Mouse (Mus musculus): ENCODE results near the gene H2al1j. TPM values are rescaled to one million over a fixed set of nuclear protein-coding genes. Genes with fewer than 3 reads are reported as not detected.
A peak's percentile ranks its signal among the peaks of the same experiment; 100 is the strongest.

H2al1j gene
- polyA plus RNA-seq, 1 experiment from 2014 or later = not detected

DNA sequence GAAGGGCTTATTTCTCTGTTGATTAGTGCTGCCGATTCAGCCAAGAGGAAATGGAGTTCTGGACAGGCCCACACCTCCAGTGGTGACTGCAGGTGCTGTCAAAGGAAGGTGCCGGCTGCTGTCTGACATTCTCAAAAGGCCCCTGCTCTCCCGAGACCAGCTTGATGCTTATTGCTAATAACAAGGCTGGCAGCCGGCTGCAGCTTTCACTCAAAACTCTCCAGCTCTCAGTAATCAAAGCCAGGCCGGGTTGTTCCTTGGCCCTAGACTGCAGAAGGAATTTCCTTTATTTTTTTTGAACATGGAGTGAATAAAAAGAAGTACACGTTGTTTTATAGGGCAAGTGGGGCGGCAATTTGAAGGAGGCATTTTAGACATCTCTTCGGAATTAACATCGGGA, 18.1 kb downstream of the H2al1j start:
- no peak overlapping the region for H3K9ac ChIP-seq (replicated peaks)
- 65% methylated on average over 9 of the region's 9 CpGs for WGBS
- H3K27ac ChIP-seq = no peak overlapping the region

DNA sequence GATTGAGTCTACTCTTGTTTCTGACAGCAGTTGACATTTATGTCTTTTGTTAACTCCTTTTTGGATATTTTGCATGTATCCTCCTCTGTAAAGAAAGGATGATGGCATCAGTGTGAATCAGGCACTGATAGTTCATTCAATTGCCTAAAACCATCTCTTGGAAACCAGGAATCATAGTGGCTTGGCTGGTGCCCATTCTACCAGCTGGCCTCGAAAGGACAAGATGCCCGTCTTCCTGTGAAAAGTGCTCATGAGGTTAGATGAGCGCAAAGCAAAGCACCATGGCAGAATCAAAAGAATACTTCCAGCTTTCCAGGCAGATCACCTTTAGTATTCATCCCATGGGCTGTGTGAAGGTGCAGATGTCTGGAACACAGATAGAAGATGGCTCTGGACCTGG, 19.1 kb downstream of the H2al1j start:
- Histone ChIP-seq H3K4me3 (replicated peaks) (no peak overlapping the region), H3K4me2 (replicated peaks) (no peak overlapping the region), H3K4me1 (replicated peaks) (no peaks in the 10 kb centered on the region), H3K36me3 (no peaks in the 10 kb centered on the region), H3K27ac (no peak overlapping the region), H3K27me3 (no peaks in the 10 kb centered on the region), H3K9me3 (no peaks in the 10 kb centered on the region), H3K9ac (replicated peaks) (no peak overlapping the region)
- no peak for ATAC-seq
- WGBS = 90% methylated on average over 3 of the region's 3 CpGs

More for the DNA sequence above, 18.1 kb downstream of the H2al1j start:
- H3K9me3 ChIP-seq = no peaks in the 10 kb centered on the region
- no peak overlapping the region for H3K4me2 ChIP-seq (replicated peaks)
- no peak for ATAC-seq
- no peaks in the 10 kb centered on the region for H3K36me3 ChIP-seq
- 0 out of 2 replicates have a peak, but pooled peaks cover 3% of the 10 kb centered on the region for H3K27me3 ChIP-seq
- H3K4me3 ChIP-seq (replicated peaks) = no peak overlapping the region
- H3K4me1 ChIP-seq (replicated peaks) = no peaks in the 10 kb centered on the region

DNA sequence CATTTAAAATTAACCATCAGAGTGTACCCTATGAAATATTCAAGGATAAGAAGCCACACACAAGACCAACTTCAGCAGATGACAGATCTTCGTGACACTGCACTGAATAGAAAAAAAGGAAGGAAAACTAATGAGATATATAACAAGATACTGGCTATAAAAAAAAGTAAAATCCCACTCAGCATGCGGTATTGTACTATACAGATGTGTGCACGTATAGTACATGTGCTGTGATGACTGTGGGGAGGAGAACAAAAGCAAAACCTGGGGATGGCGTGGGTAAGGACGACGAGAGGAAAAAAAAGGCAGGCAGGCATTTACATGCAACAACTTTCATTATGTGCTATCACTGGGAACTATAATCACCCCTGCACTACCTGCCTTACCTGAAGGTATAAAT, 33.2 kb downstream of the H2al1j start:
- ATAC-seq = no peak
- no peak overlapping the region for H3K27ac ChIP-seq
- no peaks in the 10 kb centered on the region for H3K36me3 ChIP-seq
- no peak overlapping the region for H3K9ac ChIP-seq (replicated peaks)
- no peak overlapping the region for H3K4me3 ChIP-seq (replicated peaks)
- 81% methylated on average over 6 of the region's 6 CpGs for WGBS
- H3K4me1 ChIP-seq (replicated peaks) = 0 out of 2 replicates have a peak, but pooled peaks cover 5% of the 10 kb centered on the region
- no peaks in the 10 kb centered on the region for H3K9me3 ChIP-seq
- H3K27me3 ChIP-seq = peaks cover 10% of the 10 kb centered on the region; the same call in 1 of the 2 replicates
- no peak overlapping the region for H3K4me2 ChIP-seq (replicated peaks)

DNA sequence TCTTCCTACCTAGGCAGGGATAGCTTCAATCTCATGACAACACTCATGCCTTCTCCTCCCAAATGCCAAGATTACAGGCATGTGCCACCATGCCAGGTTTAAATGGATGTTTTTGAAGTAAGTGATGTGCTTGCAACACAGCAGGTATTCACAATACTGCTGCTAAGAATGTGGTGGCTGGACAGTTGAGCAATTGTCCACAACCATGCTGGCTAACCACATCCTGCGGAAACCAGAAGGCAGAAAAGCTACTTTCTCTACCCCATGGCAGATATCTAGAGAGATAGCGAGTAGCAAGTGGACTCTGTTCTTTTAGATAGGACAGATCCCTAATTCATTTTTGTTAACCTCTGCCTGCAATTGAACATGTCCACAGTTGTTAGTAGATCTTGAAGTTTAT, 33.6 kb downstream of the H2al1j start:
- Histone ChIP-seq H3K27me3 (peaks cover 6% of the 10 kb centered on the region; the same call in 1 of the 2 replicates), H3K4me1 (replicated peaks) (0 out of 2 replicates have a peak, but pooled peaks cover 5% of the 10 kb centered on the region), H3K4me3 (replicated peaks) (no peak overlapping the region), H3K27ac (no peak overlapping the region), H3K4me2 (replicated peaks) (no peak overlapping the region), H3K36me3 (no peaks in the 10 kb centered on the region), H3K9ac (replicated peaks) (no peak overlapping the region), H3K9me3 (no peaks in the 10 kb centered on the region)
- 96% methylated on average over 2 of the region's 2 CpGs for WGBS
- no peak for ATAC-seq

DNA sequence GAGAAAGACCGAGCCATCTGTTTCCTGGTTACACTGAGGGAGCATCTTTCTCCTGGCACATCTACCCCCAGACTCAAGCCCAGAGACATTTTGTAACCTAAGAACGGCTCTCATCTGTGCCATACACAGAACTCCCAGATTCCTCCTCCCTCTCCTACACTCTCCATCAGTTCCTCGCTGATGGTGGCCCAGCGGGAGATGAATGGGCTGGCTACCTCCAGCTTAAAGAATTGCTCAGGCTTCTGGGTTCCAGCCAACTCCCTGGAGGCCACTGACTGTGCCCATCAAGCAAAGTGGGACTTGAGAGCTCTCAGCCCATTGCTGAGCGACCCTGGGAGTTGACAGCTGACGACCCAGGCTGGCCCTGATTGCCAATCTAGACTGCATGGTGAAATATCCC, 36.3 kb downstream of the H2al1j start:
- peak; percentile 45; the same call in 1 of the 2 replicates for ATAC-seq
- H3K9ac ChIP-seq (replicated peaks) = no peak overlapping the region
- 0 out of 2 replicates have a peak, but pooled peaks cover 5% of the 10 kb centered on the region for H3K4me1 ChIP-seq (replicated peaks)
- WGBS = 53% methylated on average over 6 of the region's 6 CpGs
- no peak overlapping the region for H3K4me2 ChIP-seq (replicated peaks)
- H3K36me3 ChIP-seq = no peaks in the 10 kb centered on the region
- no peak overlapping the region for H3K4me3 ChIP-seq (replicated peaks)
- no peaks in the 10 kb centered on the region for H3K9me3 ChIP-seq
- peaks cover 6% of the 10 kb centered on the region; the same call in 1 of the 2 replicates for H3K27me3 ChIP-seq
- H3K27ac ChIP-seq = no peak overlapping the region

DNA sequence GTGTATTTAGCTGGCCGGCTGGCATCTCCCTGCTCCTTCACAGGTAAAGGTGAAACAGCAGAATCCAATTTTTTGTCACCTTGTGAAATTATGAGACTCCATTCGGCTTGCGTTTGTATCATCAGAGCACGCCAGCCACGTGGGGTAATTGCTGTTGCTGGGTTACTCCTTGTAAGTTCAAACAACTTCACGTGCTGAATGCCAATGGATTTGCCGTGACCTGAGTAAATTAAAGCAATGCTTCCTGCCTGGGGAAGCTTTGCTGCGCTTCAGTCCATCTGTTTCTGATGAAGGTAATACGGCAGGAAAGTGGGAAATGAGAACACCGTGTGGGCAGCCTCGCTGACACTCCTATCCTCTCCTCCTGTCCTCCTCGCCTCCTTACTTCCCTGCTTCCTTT, 37.5 kb downstream of the H2al1j start:
- 58% methylated on average over 12 of the region's 12 CpGs for WGBS
- Histone ChIP-seq H3K9ac (replicated peaks) (no peak overlapping the region), H3K27ac (no peak overlapping the region), H3K9me3 (no peaks in the 10 kb centered on the region), H3K4me1 (replicated peaks) (0 out of 2 replicates have a peak, but pooled peaks cover 5% of the 10 kb centered on the region), H3K4me2 (replicated peaks) (no peak overlapping the region), H3K27me3 (peaks cover 3% of the 10 kb centered on the region; the same call in 1 of the 2 replicates), H3K36me3 (no peaks in the 10 kb centered on the region), H3K4me3 (replicated peaks) (no peak overlapping the region)
- no peak for ATAC-seq

Other genes with a start within 250 kb of the H2al1j start
- gene H2al1a, start 28.6 kb upstream of the H2al1j start, polyA plus RNA-seq (2015; fragmentation: Nextera tagmentation; extraction: Ambion mirVana) = not detected in 2 replicates
- not detected in 2 replicates for gene H2al1b, start 25.4 kb upstream of the H2al1j start, polyA plus RNA-seq (2015; fragmentation: Nextera tagmentation; extraction: Ambion mirVana)
- not detected in 2 replicates for gene H2al1c, start 22.2 kb upstream of the H2al1j start, polyA plus RNA-seq (2015; fragmentation: Nextera tagmentation; extraction: Ambion mirVana)
- not detected in 2 replicates for gene H2al1d, start 19.0 kb upstream of the H2al1j start, polyA plus RNA-seq (2015; fragmentation: Nextera tagmentation; extraction: Ambion mirVana)
- gene H2al1e, start 15.9 kb upstream of the H2al1j start, polyA plus RNA-seq (2015; fragmentation: Nextera tagmentation; extraction: Ambion mirVana) = not detected in 2 replicates
- not detected in 2 replicates for gene H2al1f, start 12.7 kb upstream of the H2al1j start, polyA plus RNA-seq (2015; fragmentation: Nextera tagmentation; extraction: Ambion mirVana)
- not detected in 2 replicates for gene H2al1g, start 9.6 kb upstream of the H2al1j start, polyA plus RNA-seq (2015; fragmentation: Nextera tagmentation; extraction: Ambion mirVana)
- gene H2al1h, start 6.3 kb upstream of the H2al1j start, polyA plus RNA-seq (2015; fragmentation: Nextera tagmentation; extraction: Ambion mirVana) = not detected in 2 replicates
- not detected in 2 replicates for gene H2al1i, start 3.2 kb upstream of the H2al1j start, polyA plus RNA-seq (2015; fragmentation: Nextera tagmentation; extraction: Ambion mirVana)

Data from midbrain, embryonic 13.5 days (tissue).